Mouse (Mus musculus) left cerebral cortex, postnatal 4 days (tissue): Measurements from ENCODE around the gene Zfp37. TPM values are rescaled to one million over a fixed set of nuclear protein-coding genes. Genes with fewer than 3 reads are reported as not detected.
"Not testable (repeated sequence)": the region's sequence is repeated elsewhere in the genome, so short reads cannot be mapped to it uniquely, and the experiment has no call there.

Experiments used
- DNase-seq: peaks from one replicate; pipeline ENCODE4 v3.0.0-alpha.2; 2022
- intact Hi-C: fragments of 180-260 bp; cut with DNase I; formaldehyde crosslinking; loops from one replicate; pipeline ENCODE4 v1.15.1; 2025
- total RNA-seq, 2 experiments: library from RNA; stranded (reverse); gene quantifications; 2 replicates each; pipeline ENCODE4 v1.2.3; 2021

Gene Zfp37
- total RNA-seq, 2 experiments from 2014 or later = 24.7 to 24.8 TPM

DNA sequence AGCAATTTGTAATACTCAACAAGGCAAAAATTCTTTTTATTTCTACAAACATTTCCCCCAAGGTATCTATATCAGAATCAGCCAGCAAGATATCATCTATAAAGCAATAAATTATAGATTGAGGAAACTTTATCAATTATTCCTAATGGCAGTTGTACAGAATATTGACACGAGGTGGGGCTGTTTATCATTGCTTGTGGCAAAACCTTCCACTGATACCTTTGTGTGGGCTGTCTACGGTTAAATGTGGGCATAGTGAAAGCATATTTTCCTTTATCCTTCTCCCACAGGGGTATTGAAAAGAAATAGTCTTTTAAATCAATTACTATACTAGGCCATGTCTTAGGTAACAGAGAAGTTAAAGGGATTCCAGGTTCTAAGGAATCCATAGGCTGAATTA, 17.4 kb downstream of the Zfp37 start:
- intact Hi-C loops = no loop called here
- no peak for DNase-seq

DNA sequence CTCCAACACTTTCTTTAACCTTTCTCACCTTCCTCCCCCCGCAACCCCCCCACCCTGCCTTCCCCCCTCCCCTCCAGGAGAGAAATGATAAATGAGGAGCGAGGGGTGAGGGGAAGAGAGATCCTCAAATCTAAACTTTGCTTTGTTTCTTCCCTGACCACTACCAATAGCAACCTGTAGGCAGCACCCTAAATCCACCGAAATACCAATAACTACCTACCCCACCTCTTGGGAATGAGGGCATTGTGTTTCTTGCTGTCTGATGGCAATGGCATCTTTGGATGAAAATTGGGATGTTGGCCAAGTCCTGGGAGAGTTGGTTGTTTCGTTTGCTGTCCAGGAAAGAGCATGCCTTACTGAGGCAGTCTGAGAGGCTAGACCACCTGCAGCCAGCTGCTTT, 20.8 kb downstream of the Zfp37 start:
- no peak for DNase-seq

DNA sequence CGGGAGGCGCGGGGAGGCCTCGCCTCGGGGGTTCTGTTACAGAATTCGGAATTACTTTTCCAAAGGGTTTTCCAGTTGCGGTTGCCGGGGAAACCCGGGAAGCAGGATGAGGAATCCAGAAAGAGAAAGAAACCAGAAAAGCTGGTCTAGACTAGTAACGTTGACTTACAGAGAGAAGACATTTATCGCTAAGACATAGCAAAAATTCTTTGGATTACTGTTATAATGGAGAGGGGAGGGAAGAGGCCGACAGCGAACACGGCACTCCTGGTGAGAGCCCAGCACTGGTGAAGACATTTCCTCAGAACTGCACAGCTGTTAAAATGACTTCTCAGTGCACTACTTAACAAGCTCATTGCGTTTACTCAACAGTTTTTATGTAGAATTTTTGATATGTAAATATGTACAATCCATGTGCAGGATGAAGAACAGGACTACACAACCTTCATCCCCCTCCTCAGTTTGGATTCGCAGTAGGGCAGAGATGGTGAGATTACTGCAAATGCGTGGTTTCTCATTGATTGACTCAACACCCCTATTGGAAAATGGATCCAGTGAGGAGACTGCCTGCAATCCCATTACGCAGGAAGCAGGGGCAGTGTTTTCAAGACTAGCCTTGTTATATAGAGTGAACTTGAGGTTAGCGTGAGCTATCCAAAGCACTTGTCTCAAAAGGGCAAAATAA, 22.0 kb downstream of the Zfp37 start:
- DNase-seq = no peak
- intact Hi-C loops = no loop called here

More for the DNA sequence above, 20.8 kb downstream of the Zfp37 start:
- intact Hi-C loops = no loop called here

DNA sequence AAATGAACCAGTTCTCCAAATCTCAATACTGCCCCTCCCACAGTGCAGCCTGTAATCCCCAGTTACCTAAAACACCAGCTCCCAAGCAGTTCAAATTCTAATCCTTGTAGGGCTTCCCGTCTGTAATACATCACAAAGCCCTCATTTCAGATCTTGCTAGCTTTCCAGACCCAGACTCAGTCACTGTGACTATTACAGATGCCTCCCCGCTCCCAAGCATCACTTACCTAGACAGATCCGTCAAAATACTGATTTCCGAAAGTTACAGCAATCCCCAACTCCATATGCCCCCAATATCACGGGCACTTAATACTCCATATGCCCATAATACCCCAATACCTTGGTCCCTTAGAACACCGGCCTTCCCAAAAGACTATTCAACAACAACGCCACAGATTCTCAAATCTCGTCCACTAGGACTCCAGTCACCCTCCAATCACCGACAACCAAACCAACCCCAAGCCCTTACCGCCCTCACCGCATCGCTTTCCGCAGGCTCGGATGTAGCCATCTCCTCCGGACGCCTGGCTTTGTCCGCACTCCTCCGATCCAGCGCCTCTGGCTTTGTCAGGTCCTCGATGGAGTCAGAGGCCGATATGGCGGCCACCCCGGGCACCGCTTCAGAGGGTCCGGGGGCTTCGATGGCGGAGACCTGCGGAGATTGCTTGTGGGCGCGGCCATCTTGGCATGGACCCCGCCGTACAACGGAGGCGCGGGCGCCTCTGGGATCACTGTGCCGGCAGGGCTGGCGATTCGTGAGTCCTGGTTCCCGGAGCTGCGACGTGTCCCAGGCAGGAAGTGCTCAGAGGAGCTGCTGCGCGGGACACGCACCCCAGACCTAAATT, 22.8 kb downstream of the Zfp37 start:
- DNase-seq = peak; percentile 94
- intact Hi-C loops = no loop called here

DNA sequence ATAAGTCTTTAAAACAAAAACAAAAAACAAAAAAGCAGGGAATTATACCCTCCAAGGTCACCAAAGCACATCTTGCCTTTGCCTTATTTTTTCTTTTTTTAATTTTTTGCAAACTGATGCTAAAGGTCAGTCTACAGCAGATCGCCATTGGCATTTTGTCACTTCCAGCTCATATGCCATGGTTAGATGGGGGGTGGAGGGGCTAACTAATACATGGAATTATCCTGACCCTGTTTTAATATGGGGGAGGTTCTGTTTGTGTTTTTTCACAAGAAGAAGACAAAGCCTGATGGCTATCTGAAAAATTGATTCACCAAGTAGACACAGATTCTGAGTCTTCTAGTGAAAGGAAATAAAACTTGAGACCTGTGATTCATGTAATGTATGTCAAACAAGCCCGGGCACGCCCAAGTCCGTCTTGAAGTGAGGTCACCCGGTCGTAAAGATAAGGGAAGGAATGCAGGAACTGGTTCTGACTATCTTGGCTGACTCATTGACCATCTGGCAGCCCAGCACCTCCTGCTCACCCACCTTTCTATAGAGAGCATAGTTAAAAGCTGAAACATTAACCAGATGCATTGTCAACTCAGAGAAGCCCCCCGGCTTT, 30.8 kb downstream of the Zfp37 start:
- DNase-seq = no peak
- intact Hi-C loops = no loop called here

DNA sequence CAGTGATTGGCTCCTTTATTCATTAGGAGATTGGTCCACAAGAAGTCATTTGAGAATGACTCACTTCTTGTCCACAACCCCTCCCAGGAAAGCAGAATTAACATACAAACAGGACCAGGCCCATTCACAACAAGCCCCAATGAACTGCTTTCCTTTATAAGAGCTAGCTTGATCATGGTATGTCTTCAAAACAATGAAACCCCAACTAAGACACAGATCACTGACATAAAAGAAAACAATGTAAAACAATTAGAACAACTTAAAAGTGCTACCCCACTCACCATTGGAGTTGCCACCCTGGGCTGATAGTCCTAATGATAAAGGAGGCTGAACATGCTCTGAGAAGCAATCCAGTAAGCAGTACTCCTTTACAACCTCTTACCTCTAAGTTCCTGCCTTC, 42.1 kb downstream of the Zfp37 start:
- no peak for DNase-seq
- intact Hi-C loops = no loop called here

DNA sequence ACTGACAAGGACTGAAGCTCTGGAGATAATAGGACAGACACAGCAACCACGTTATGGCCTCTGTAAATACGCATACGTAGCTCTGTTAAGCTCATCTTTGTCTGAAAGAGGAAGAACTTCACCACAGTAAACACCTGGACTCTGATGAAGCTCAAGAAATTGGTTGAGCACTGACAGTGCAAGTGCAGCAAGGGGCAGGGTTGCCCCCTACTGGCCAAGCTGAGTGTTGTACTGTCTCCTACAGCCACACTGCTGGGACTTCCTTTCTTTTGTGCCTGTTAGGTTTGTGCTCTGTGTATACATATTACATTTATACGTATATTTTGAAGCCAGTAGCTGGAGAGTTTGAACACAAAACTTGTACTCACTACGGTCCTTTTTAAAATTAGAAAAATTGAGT, 53.6 kb downstream of the Zfp37 start:
- intact Hi-C loops = no loop called here
- DNase-seq = peak; percentile 13

DNA sequence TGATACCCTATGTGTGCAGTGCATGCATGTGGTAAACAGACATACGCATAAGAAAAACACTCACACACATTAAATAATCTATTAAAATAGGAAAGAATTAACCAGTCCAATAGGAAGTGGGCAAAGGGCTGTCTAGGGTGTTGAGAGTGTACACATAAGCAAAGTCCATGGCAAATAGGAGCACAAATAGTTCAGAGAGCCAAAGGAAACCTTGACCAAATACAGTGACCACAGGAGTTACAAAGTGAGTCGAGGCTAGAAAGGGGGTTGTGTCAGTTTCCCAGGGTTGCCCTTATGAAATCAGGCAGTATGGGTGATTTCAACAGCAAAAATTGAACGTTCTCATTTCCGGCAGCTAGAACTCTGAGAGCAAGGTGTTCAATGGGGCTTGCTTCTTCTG, 56.4 kb downstream of the Zfp37 start:
- intact Hi-C loops = no loop called here

DNA sequence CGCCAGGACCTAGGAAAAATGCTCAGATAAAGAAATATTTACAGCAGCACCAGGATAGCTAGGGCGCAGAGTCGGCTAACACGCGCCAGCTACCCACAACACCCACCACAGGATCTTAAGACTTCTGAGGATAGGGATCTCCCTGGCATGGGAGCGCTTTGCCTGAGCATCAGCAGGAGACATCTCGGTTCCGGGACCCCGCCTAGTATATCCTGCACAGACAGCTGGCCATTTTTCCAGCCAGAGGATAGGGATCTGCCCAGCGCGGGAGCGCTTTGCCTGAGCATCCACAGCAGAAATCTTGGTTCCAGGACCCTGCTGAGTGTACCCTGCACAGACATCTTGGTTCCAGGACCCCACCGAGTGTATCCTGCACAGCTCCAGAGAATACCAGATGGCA, 63.2 kb downstream of the Zfp37 start:
- DNase-seq, intact Hi-C loops: not testable (repeated sequence)

More for the DNA sequence above, 56.4 kb downstream of the Zfp37 start:
- no peak for DNase-seq

DNA sequence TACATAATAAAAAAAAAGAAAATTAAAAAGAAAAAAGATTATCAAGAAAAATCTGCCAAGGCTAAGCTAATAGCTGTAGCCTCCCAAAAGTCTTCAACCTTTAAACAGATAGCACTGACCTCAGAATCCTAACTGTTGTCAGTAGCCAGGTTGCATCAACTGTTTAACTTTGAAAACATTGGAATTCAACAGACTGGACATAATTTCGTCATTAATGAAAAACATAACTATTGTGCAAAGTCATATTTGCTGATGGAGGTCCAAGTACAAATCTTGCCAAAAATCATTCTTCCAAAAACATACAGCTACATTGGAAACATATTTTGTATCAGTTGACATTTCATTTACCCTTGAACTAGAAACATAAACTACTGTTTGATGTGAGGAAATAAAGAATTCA, 72.4 kb downstream of the Zfp37 start:
- DNase-seq = no peak
- intact Hi-C loops = no loop called here

DNA sequence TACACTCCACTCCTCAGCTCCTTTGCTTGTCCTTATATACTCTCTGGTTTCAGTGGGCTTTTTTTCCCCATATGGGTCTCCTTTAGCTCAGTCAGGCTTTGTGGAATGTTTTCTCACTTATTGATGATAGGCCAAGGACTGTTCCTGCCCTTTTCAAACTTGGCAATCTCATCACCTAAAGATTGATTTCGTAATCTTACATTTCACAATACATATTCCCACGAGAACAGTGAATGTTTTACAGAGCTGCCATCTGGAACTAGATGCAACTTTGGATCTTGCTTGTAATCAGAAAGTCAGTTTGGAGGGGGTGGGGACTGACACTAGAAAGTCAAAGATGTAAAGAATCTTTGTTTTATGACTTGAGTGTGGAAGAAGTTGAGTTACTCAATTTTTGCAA, 80.0 kb downstream of the Zfp37 start, which contains the start of gene Mup21:
TSS of gene Mup21 (minus strand) at position 53 of the 400 bp plus-strand sequence.
- no peak for DNase-seq
- intact Hi-C loops = no loop called here

Other genes starting within 250 kb of the Zfp37 start
- gene Mup20, start 176.9 kb downstream of the Zfp37 start, total RNA-seq = not detected
- gene Mup3, start 143.7 kb downstream of the Zfp37 start, total RNA-seq = not detected
- gene Mup21, start 80.2 kb downstream of the Zfp37 start, total RNA-seq = not detected
- 10 to 100 TPM in 1 of 2 experiments, 1 to 10 TPM in 1; 9.5 to 12.2 TPM for gene Slc31a2, start 31.5 kb upstream of the Zfp37 start, total RNA-seq
- 10 to 100 TPM; 36.3 to 38.4 TPM for gene Fkbp15, start 129.5 kb upstream of the Zfp37 start, total RNA-seq
- 10 to 100 TPM; 26.7 to 28.7 TPM for gene Slc31a1, start 129.7 kb upstream of the Zfp37 start, total RNA-seq
- 10 to 100 TPM; 65.6 to 66.9 TPM for gene Cdc26, start 177.6 kb upstream of the Zfp37 start, total RNA-seq
- gene Prpf4, start 177.8 kb upstream of the Zfp37 start, total RNA-seq = 10 to 100 TPM; 14.6 to 15.4 TPM
- gene Rnf183, start 204.2 kb upstream of the Zfp37 start, total RNA-seq = not detected
- gene Wdr31, start 239.8 kb upstream of the Zfp37 start, total RNA-seq = 10 to 100 TPM; 12.5 to 15.1 TPM
- under 1 TPM; 0.36 TPM for gene Bspry, start 249.0 kb upstream of the Zfp37 start, total RNA-seq